In genomic region chr17:67033547-67033946, GRCm38 (mm10) we compare ENCODE assay signal across 19 mouse cellular contexts.
DNase-seq lines count a peak whose midpoint lies in the region; ATAC-seq and TF ChIP-seq lines count a peak whose summit lies in the region.
"Had no signal": no experiment of that assay in that cellular context is flagged by ENCODE, and none has a peak within 500 bp of the region (broad histone marks: within the 10 kb centered on the region; RNA-seq: fewer than 3 reads in every experiment).

No protein-coding gene starts in this region.

- TF ChIP-seq CTCF in Patski (IDR thresholded peaks at IDR 0.05): no peak

- CTCF ChIA-PET in Patski (lab: Charles Lee): interaction anchor here (1.1 kb wide), 1 partner anchor 16 kb away, joined by 3 read pairs; no protein-coding TSS in a partner anchor

- peak; percentile 60 for ATAC-seq in Patski
- ATAC-seq: activated CD4-positive, CD25-positive, alpha-beta regulatory T cell, adult 4 months; CD4-positive, CD25-positive, alpha-beta regulatory T cell, adult 4 months had no signal

- in situ Hi-C loops in Patski (cut with MboI; ENCODE audit: low pct_unique_long_range_greater_than_20kb): no loop called here

- POLR2A ChIA-PET in Patski (lab: Charles Lee): interaction anchor here (1.0 kb wide), 1 partner anchor 16 kb away, joined by 3 read pairs; no protein-coding TSS in a partner anchor

- H3K27me3 ChIP-seq in Patski: no peaks in the 10 kb centered on the region
- H3K27me3 ChIP-seq: CH12.LX had no signal

- DNase-seq in NIH3T3 (ENCODE audit: low read depth): peak; percentile 6
- peak; percentile 50 for DNase-seq in Patski (ENCODE audit: low read depth, low spot score)
- DNase-seq in gastrocnemius, postnatal 4 days (ENCODE audit: low spot score in 2 of 2): no peak
- no peak for DNase-seq in thymus, postnatal 36 days
- DNase-seq: adrenal gland, adult 2 months; adrenal gland, adult 8-10 months; adrenal gland, postnatal 10 days; adrenal gland, postnatal 14 days; adrenal gland, postnatal 25 days; adrenal gland, postnatal 36 days; B cell, adult 2 months; cerebellum, adult 11 months; cerebellum, adult 11-12 months; cerebellum, adult 18-20 months; cerebellum, adult 2 months; cerebellum, adult 8-10 months had no signal

Comparison
In these comparisons a context has a peak if more than half of its experiments do, and no peak if none do; other contexts are left out.
1. DNase-seq: peak in NIH3T3 (single experiment) and Patski (single experiment); none in gastrocnemius, postnatal 4 days (0 of 2) and thymus, postnatal 36 days (0 of 2).